Mouse (Mus musculus) cortical plate, adult 2 months (tissue): ENCODE data around the gene Brdt.

Experiments
- CTCF ChIP-seq: fragments of 200-500 bp; IDR thresholded peaks from 2 replicates; pipeline ENCODE4 v1.5.1; 2011; ENCODE audit warnings: mild to moderate bottlenecking, control low read depth, low read length; ENCODE audit not compliant: insufficient read depth; ENCODE audit errors: extremely low read depth
- POLR2A ChIP-seq: fragments of 200-500 bp; IDR thresholded peaks from 2 replicates; pipeline ENCODE4 v1.6.1; 2011; ENCODE audit warnings: mild to moderate bottlenecking, low read length, control low read depth; ENCODE audit not compliant: insufficient read depth; ENCODE audit errors: extremely low read depth

DNA sequence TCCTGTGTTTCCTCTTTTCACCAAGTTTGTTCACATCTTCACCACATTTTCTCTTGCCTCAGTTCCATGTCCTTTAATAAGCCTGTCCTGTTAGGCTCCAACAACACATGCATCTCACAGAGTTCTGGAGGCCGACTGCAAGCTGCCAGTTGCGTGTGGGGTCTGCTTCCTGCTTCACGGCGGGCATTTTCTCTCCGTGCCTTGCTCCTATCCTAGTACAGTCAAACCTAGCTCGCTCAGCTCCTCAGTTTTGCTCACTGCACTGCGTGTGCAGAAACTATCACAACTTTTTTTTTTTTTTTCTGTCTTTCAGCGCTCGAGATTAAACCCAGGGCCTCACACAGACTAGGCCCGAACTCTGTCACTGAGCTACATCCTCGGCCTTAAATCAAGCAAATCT, 32.1 kb upstream of the Brdt start:
- TF ChIP-seq CTCF: no peak
- TF ChIP-seq POLR2A: no peak
